Mouse (Mus musculus) MEL (cell line): ENCODE data around the gene Sass6. TPM values are rescaled to one million over a fixed set of nuclear protein-coding genes. Genes with fewer than 3 reads are reported as not detected.

Experiments used
- DNase-seq: peaks from one replicate; pipeline ENCODE4 v3.0.0; 2011; ENCODE audit warnings: low read depth, low spot score
- H3K27ac ChIP-seq: 2 replicates; pipeline ENCODE4 v1.5.1; 2012; ENCODE audit warnings: low read depth, mild to moderate bottlenecking, control low read depth, low read length, moderate library complexity; ENCODE audit not compliant: control insufficient read depth
- H3K27me3 ChIP-seq, 2 experiments: fragments of 150-350 bp in 1 of 2; sonication (generic) in 1 of 2; 2 replicates each; pipeline ENCODE4 v1.6.1; 2012; ENCODE audit warnings: low read length in 2 of 2, mild to moderate bottlenecking in 2 of 2, improper control_type of control experiment in 1 of 2, moderate library complexity in 1 of 2; ENCODE audit not compliant: insufficient read depth in 2 of 2, control insufficient read depth in 1 of 2
- H3K36me3 ChIP-seq, 2 experiments: 2 replicates each; pipeline ENCODE4 v1.6.1; 2012 to 2014; ENCODE audit warnings: low read length in 2 of 2, improper control_type of control experiment in 1 of 2, inconsistent platforms in 1 of 2, mild to moderate bottlenecking in 1 of 2; ENCODE audit not compliant: insufficient read depth in 2 of 2, control insufficient read depth in 1 of 2
- H3K4me1 ChIP-seq, 2 experiments: fragments of 150-350 bp in 1 of 2; sonication (generic) in 1 of 2; 2 replicates each; pipeline ENCODE4 v1.6.1; 2012; ENCODE audit warnings: low read length in 2 of 2, improper control_type of control experiment in 1 of 2, mild to moderate bottlenecking in 1 of 2; ENCODE audit not compliant: insufficient read depth in 2 of 2, control insufficient read depth in 1 of 2
- H3K4me3 ChIP-seq, 2 experiments: fragments of 150-350 bp in 1 of 2; sonication (generic) in 1 of 2; 2 replicates each; pipeline ENCODE4 v1.5.1; 2012; ENCODE audit warnings: low read depth in 2 of 2, low read length in 2 of 2, mild to moderate bottlenecking in 2 of 2, moderate library complexity in 2 of 2, control low read depth in 1 of 2, improper control_type of control experiment in 1 of 2; ENCODE audit not compliant: control insufficient read depth in 1 of 2, insufficient read depth in 1 of 2
- H3K79me2 ChIP-seq: 2 replicates; pipeline ENCODE4 v1.6.1; 2012; ENCODE audit warnings: mild to moderate bottlenecking, low read length, moderate library complexity; ENCODE audit not compliant: control insufficient read depth, poor library complexity, insufficient read depth
- H3K9ac ChIP-seq: 2 replicates; pipeline ENCODE4 v1.6.1; 2012; ENCODE audit warnings: low read depth, mild to moderate bottlenecking, control low read depth, low read length, moderate library complexity; ENCODE audit not compliant: control insufficient read depth, poor library complexity, severe bottlenecking
- H3K9me3 ChIP-seq: fragments of 150-350 bp; sonication (generic); replicated peaks from 2 replicates; pipeline ENCODE4 v1.6.1; 2012; ENCODE audit warnings: mild to moderate bottlenecking, low read length, improper control_type of control experiment, moderate library complexity; ENCODE audit not compliant: insufficient read depth
- BHLHE40 ChIP-seq: IDR thresholded peaks from 2 replicates; pipeline ENCODE4 v1.6.1; 2012; ENCODE audit warnings: low read depth, mild to moderate bottlenecking, inconsistent platforms, low read length, improper control_type of control experiment, borderline replicate concordance
- E2F4 ChIP-seq: IDR thresholded peaks from 2 replicates; pipeline ENCODE4 v1.6.1; 2011; ENCODE audit warnings: low read depth, low read length, improper control_type of control experiment, borderline replicate concordance
- ELF1 ChIP-seq: IDR thresholded peaks from 2 replicates; pipeline ENCODE4 v1.6.1; 2014; ENCODE audit warnings: low read depth, mild to moderate bottlenecking, inconsistent platforms, low read length, improper control_type of control experiment, moderate library complexity
- EP300 ChIP-seq, 2 experiments: IDR thresholded peaks; 2 replicates each; pipeline ENCODE4 v1.6.1; 2011; ENCODE audit warnings: improper control_type of control experiment in 2 of 2, low read length in 2 of 2, low read depth in 1 of 2, mild to moderate bottlenecking in 1 of 2
- ETS1 ChIP-seq: IDR thresholded peaks from 2 replicates; pipeline ENCODE4 v1.6.1; 2012; ENCODE audit warnings: low read depth, mild to moderate bottlenecking, inconsistent platforms, low read length, improper control_type of control experiment, moderate library complexity
- GABPA ChIP-seq: IDR thresholded peaks from 2 replicates; pipeline ENCODE4 v1.6.1; 2012; ENCODE audit warnings: low read depth, mild to moderate bottlenecking, inconsistent platforms, low read length, improper control_type of control experiment, moderate library complexity
- GATA1 ChIP-seq: IDR thresholded peaks from 2 replicates; pipeline ENCODE4 v1.6.1; 2011; ENCODE audit warnings: low read depth, low read length, improper control_type of control experiment
- HCFC1 ChIP-seq: IDR thresholded peaks from 2 replicates; pipeline ENCODE4 v1.6.1; 2012; ENCODE audit warnings: low read depth, mild to moderate bottlenecking, inconsistent platforms, low read length, improper control_type of control experiment, moderate library complexity
- MAFK ChIP-seq: IDR thresholded peaks from 2 replicates; pipeline ENCODE4 v1.6.1; 2011; ENCODE audit warnings: low read depth, mild to moderate bottlenecking, low read length, improper control_type of control experiment, borderline replicate concordance
- MAX ChIP-seq: IDR thresholded peaks from 2 replicates; pipeline ENCODE4 v1.6.1; 2011; ENCODE audit warnings: low read length, improper control_type of control experiment
- MEF2A ChIP-seq: IDR thresholded peaks from 2 replicates; pipeline ENCODE4 v1.6.1; 2014; ENCODE audit warnings: low read depth, mild to moderate bottlenecking, inconsistent platforms, low read length, improper control_type of control experiment; ENCODE audit not compliant: poor library complexity, insufficient replicate concordance, severe bottlenecking; ENCODE audit errors: extremely low read depth
- MXI1 ChIP-seq: IDR thresholded peaks from 2 replicates; pipeline ENCODE4 v1.6.1; 2011; ENCODE audit warnings: mild to moderate bottlenecking, low read depth, low read length, improper control_type of control experiment
- MYB ChIP-seq: IDR thresholded peaks from 2 replicates; pipeline ENCODE4 v1.6.1; 2011; ENCODE audit warnings: mild to moderate bottlenecking, low read depth, low read length, improper control_type of control experiment
- NELFE ChIP-seq: IDR thresholded peaks from 2 replicates; pipeline ENCODE4 v1.6.1; 2011; ENCODE audit warnings: low read depth, low read length, improper control_type of control experiment
- POLR2A ChIP-seq, 2 experiments: IDR thresholded peaks; 2 replicates each; pipeline ENCODE4 v1.6.1; 2011 to 2012; ENCODE audit warnings: low read length in 2 of 2, mild to moderate bottlenecking in 2 of 2, control low read depth in 1 of 2, improper control_type of control experiment in 1 of 2, low read depth in 1 of 2, moderate library complexity in 1 of 2; ENCODE audit not compliant: control insufficient read depth in 1 of 2, insufficient read depth in 1 of 2, poor library complexity in 1 of 2
- POLR2AphosphoS2 ChIP-seq: IDR thresholded peaks from 2 replicates; pipeline ENCODE4 v1.6.1; 2011; ENCODE audit warnings: low read length, improper control_type of control experiment
- RAD21 ChIP-seq: IDR thresholded peaks from 2 replicates; pipeline ENCODE4 v1.6.1; 2011; ENCODE audit warnings: mild to moderate bottlenecking, low read depth, low read length, improper control_type of control experiment
- SIN3A ChIP-seq: IDR thresholded peaks from 2 replicates; pipeline ENCODE4 v1.6.1; 2012; ENCODE audit warnings: low read length, improper control_type of control experiment, inconsistent platforms
- SMC3 ChIP-seq: IDR thresholded peaks from 2 replicates; pipeline ENCODE4 v1.6.1; 2011; ENCODE audit warnings: low read depth, low read length, improper control_type of control experiment
- TBP ChIP-seq: IDR thresholded peaks from 2 replicates; pipeline ENCODE4 v1.8.0; 2011; ENCODE audit warnings: low read depth, low read length, improper control_type of control experiment
- UBTF ChIP-seq: IDR thresholded peaks from 2 replicates; pipeline ENCODE4 v1.6.1; 2012; ENCODE audit warnings: low read depth, mild to moderate bottlenecking, inconsistent platforms, low read length, improper control_type of control experiment, moderate library complexity, borderline replicate concordance; ENCODE audit not compliant: insufficient read depth
- USF1 ChIP-seq: IDR thresholded peaks from 2 replicates; pipeline ENCODE4 v1.6.1; 2014; ENCODE audit warnings: low read depth, mild to moderate bottlenecking, inconsistent platforms, low read length, improper control_type of control experiment, moderate library complexity
- ZC3H11A ChIP-seq: IDR thresholded peaks from 2 replicates; pipeline ENCODE4 v1.6.1; 2012; ENCODE audit warnings: low read depth, mild to moderate bottlenecking, inconsistent platforms, low read length, improper control_type of control experiment
- ZKSCAN1 ChIP-seq: IDR thresholded peaks from 2 replicates; pipeline ENCODE4 v1.6.1; 2012; ENCODE audit warnings: low read depth, mild to moderate bottlenecking, inconsistent platforms, low read length, improper control_type of control experiment, moderate library complexity
- ZMIZ1 ChIP-seq: IDR thresholded peaks from 2 replicates; pipeline ENCODE4 v1.6.1; 2012; ENCODE audit warnings: low read depth, mild to moderate bottlenecking, inconsistent platforms, low read length, improper control_type of control experiment, moderate library complexity
- polyA plus RNA-seq, 2 experiments: library from polyadenylated mRNA; stranded (reverse) in 1 of 2; unstranded in 1 of 2; fragments of >175 nt in 1 of 2; fragments of >200 nt in 1 of 2; gene quantifications; 2 replicates each; pipeline versions ENCODE4 v1.2.1 to v1.2.4; 2012; ENCODE audit warnings: low replicate concordance in 2 of 2, low read depth in 1 of 2; ENCODE audit not compliant: insufficient read length in 2 of 2, insufficient read depth in 1 of 2, missing spikeins in 1 of 2
- total RNA-seq: library from RNA; depleted of rRNA; stranded (reverse); fragments of 300-350 nt; gene quantifications from 2 replicates; pipeline ENCODE4 v1.2.3, GENCODE M21; 2012

The Sass6 gene
- total and polyA plus RNA-seq, 3 experiments, result 8.5 to 15.4 TPM; not detected in 1

DNA sequence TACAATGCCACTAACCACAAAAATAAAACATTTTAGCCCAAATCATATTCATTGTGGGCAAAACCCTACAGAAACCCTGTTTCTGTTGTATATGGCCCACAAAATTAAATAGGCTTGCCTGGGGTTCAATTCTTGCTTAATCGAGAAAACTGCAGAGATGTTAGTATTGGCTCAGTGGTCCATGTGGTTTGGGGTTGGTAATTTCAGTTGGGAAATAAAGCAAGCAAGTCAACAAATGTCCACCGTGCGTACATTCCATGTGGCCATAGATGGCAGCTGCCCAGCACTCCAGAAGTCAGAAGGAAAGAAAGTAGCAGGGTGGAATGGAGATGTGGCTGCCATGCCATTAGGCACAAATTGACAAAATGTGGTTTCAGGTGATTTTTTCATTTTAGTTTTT lies 38.2 kb downstream of the Sass6 start:
- H3K27ac ChIP-seq, result no peak overlapping the region
- H3K36me3 ChIP-seq, result peaks cover 0 to 29% of the 10 kb centered on the region in 2 experiments; a peak in 2 of 4 replicates
- no peak for DNase-seq
- H3K9ac ChIP-seq, result no peak overlapping the region
- no peaks in the 10 kb centered on the region for H3K79me2 ChIP-seq
- no peaks in the 10 kb centered on the region for H3K27me3 ChIP-seq
- no peaks in the 10 kb centered on the region for H3K9me3 ChIP-seq
- H3K4me3 ChIP-seq, result no peak overlapping the region
- TF ChIP-seq GABPA (no peak), POLR2A (IDR thresholded peaks at IDR 0.05; ENCODE audit: control insufficient read depth in 1 of 2, insufficient read depth in 1 of 2, low read depth in 1 of 2, low read length in 2 of 2, poor library complexity in 1 of 2) (no peak), NELFE (no peak), EP300 (IDR thresholded peaks at IDR 0.05; ENCODE audit: low read depth in 1 of 2, low read length in 2 of 2) (no peak), RAD21 (no peak), USF1 (no peak), HCFC1 (no peak), SIN3A (no peak), TBP (no peak), MXI1 (no peak)
- no peaks in the 10 kb centered on the region for H3K4me1 ChIP-seq

DNA sequence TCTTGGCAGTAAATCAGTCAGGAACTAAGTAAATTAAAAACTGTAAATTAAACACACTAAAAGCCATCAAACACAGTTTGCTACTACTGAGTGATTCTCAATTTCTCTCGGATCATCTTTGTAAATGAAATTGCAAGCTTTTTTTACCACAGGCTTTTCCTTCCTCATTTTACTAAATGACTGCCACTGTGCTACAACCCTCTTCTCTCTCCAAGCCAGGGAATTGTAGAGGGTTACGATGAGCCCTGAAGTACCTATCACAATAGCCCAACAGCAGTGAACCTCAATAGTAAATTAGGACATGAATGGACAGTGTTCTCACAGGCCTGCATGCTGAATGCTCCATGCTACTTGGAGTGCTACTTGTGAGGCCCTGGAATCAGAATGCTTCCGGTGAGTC lies 39.3 kb downstream of the Sass6 start:
- H3K79me2 ChIP-seq, result no peaks in the 10 kb centered on the region
- no peaks in the 10 kb centered on the region for H3K27me3 ChIP-seq
- no peaks in the 10 kb centered on the region for H3K4me1 ChIP-seq
- no peak for DNase-seq
- no peak overlapping the region for H3K27ac ChIP-seq
- no peak for TF ChIP-seq ZC3H11A
- TF ChIP-seq GABPA, result no peak
- TF ChIP-seq EP300 (IDR thresholded peaks at IDR 0.05; ENCODE audit: low read depth in 1 of 2, low read length in 2 of 2), result no peak
- TF ChIP-seq SMC3, result no peak
- TF ChIP-seq E2F4, result no peak
- no peak for TF ChIP-seq UBTF
- no peak for TF ChIP-seq MAFK
- TF ChIP-seq MEF2A, result no peak
- no peak for TF ChIP-seq ETS1
- TF ChIP-seq BHLHE40, result no peak
- TF ChIP-seq POLR2AphosphoS2, result no peak
- no peak for TF ChIP-seq ELF1
- TF ChIP-seq ZMIZ1, result no peak
- no peak for TF ChIP-seq ZKSCAN1
- TF ChIP-seq MAX, result no peak
- TF ChIP-seq MXI1, result no peak
- TF ChIP-seq GATA1, result no peak
- no peak for TF ChIP-seq MYB
- no peak overlapping the region for H3K4me3 ChIP-seq
- peaks cover 0 to 32% of the 10 kb centered on the region in 2 experiments; a peak in 2 of 4 replicates for H3K36me3 ChIP-seq
- H3K9ac ChIP-seq, result no peak overlapping the region
- no peaks in the 10 kb centered on the region for H3K9me3 ChIP-seq
